ENCODE assay signal across 16 mouse cellular contexts in genomic region chr14:23605740-23606139, GRCm38 (mm10).
"Had no signal": no experiment of that assay in that cellular context is flagged by ENCODE, and none has a peak within 500 bp of the region (broad histone marks: within the 10 kb centered on the region; RNA-seq: fewer than 3 reads in every experiment).

No protein-coding gene starts in this region.

- H3K9ac ChIP-seq: limb, embryonic 13.5 days; liver, embryonic 14.5 days; lung, embryonic 14.5 days; neural tube, embryonic 12.5 days had no signal

- H3K27ac ChIP-seq: kidney, postnatal 0 days; layer of hippocampus, adult 2 months; limb, embryonic 13.5 days; liver, embryonic 14.5 days; midbrain, embryonic 10.5 days; neural tube, embryonic 12.5 days had no signal

- H3K4me3 ChIP-seq: layer of hippocampus, adult 2 months; limb, embryonic 13.5 days; midbrain, embryonic 10.5 days; neural tube, embryonic 12.5 days had no signal

- DNase-seq: kidney, postnatal 36 days; left cerebral cortex, postnatal 4 days; lung, embryonic 14.5 days; lung, postnatal 10 days; lung, postnatal 4 days; midbrain, embryonic 14.5 days; retina, postnatal 1 day; right cerebral cortex, postnatal 4 days; spleen, adult 18-20 months; thymus, postnatal 36 days had no signal

- H3K4me2 ChIP-seq: limb, embryonic 13.5 days; lung, embryonic 14.5 days; neural tube, embryonic 12.5 days had no signal

- H3K27me3 ChIP-seq: neural tube, embryonic 12.5 days had no signal

- H3K36me3 ChIP-seq: limb, embryonic 13.5 days; midbrain, embryonic 10.5 days; neural tube, embryonic 12.5 days had no signal

- H3K9me3 ChIP-seq: limb, embryonic 13.5 days; midbrain, embryonic 10.5 days; neural tube, embryonic 12.5 days had no signal

- H3K4me1 ChIP-seq: limb, embryonic 13.5 days; midbrain, embryonic 10.5 days; neural tube, embryonic 12.5 days had no signal
